Mouse (Mus musculus) embryonic stem cell, embryonic (primary cell): Measurements from ENCODE around the gene Camkmt.

Experiments
- CTCF ChIA-PET, 4 experiments: fragments of 300-600 bp in 2 of 4; fragments of 350-600 bp in 2 of 4; sonication (Branson Sonifier 250); formaldehyde crosslinking; loops; one replicate each; lab custom pipeline; 2022; ENCODE audit warnings: inconsistent platforms in 2 of 4; lab: Charles Lee
- POLR2A ChIA-PET, 4 experiments: fragments of 300-600 bp in 2 of 4; fragments of 350-600 bp in 2 of 4; sonication (Branson Sonifier 250); formaldehyde crosslinking; loops; one replicate each; lab custom pipeline; 2022; ENCODE audit warnings: antibody characterized with exemption in 4 of 4, inconsistent platforms in 1 of 4; lab: Charles Lee

Camkmt gene

GRCm38 (mm10) chr17:85495012-85495754, 404.8 kb downstream of the Camkmt start:
- ChIA-PET CTCF (interaction anchor here in 1 of 4 experiments (0.5 to 0.8 kb wide), 2 partner anchors 12 to 306 kb away, joined by 4 to 8 read pairs; no protein-coding TSS in a partner anchor), POLR2A (interaction anchor here in 1 of 4 experiments (0.7 kb wide), 1 partner anchor 185 kb away, joined by 3 read pairs; no protein-coding TSS in a partner anchor)

- CTCF ChIA-PET = interaction anchor here in 1 of 4 experiments (0.8 kb wide), 1 partner anchor 12 kb away, joined by 8 read pairs; no protein-coding TSS in a partner anchor
Observed at GRCm38 (mm10) chr17:85495871-85496270, 405.5 kb downstream of the Camkmt start.

GRCm38 (mm10) chr17:85504888-85505287, 414.5 kb downstream of the Camkmt start:
- POLR2A ChIA-PET = interaction anchor here in 1 of 4 experiments (0.6 kb wide), 1 partner anchor 503 kb away, joined by 4 read pairs; no protein-coding TSS in a partner anchor
- CTCF ChIA-PET = no interaction called here

More at GRCm38 (mm10) chr17:85495871-85496270, 405.5 kb downstream of the Camkmt start:
- POLR2A ChIA-PET = no interaction called here

- POLR2A ChIA-PET = interaction anchor here in 1 of 4 experiments (0.5 kb wide), 1 partner anchor 264 kb away, joined by 3 read pairs; no protein-coding TSS in a partner anchor
- CTCF ChIA-PET = interaction anchor here in 1 of 4 experiments (0.6 kb wide), 1 partner anchor 111 kb away, joined by 3 read pairs; no protein-coding TSS in a partner anchor
Observed at GRCm38 (mm10) chr17:85506206-85507088, 416.1 kb downstream of the Camkmt start.

GRCm38 (mm10) chr17:85507089-85507460, 416.7 kb downstream of the Camkmt start:
- CTCF ChIA-PET = interaction anchor here in 1 of 4 experiments (0.5 to 0.6 kb wide), 2 partner anchors 12 to 111 kb away, joined by 3 to 8 read pairs; no protein-coding TSS in a partner anchor
- POLR2A ChIA-PET = no interaction called here
